Mouse (Mus musculus) liver, adult 2 months (tissue): ENCODE results near the gene Cdca7. TPM values are rescaled to one million over a fixed set of nuclear protein-coding genes. Genes with fewer than 3 reads are reported as not detected.
A peak's percentile ranks its signal among the peaks of the same experiment; 100 is the strongest.

Experiments
- DNase-seq: peaks from one replicate; pipeline ENCODE4 v3.0.0-alpha.2; 2011; ENCODE audit warnings: low read depth, low spot score; ENCODE audit errors: extremely low read depth
- H3K27ac ChIP-seq: fragments of 200-500 bp; replicated peaks from 2 replicates; pipeline ENCODE4 v1.5.1; 2012; ENCODE audit warnings: low read depth, mild to moderate bottlenecking, control low read depth, inconsistent platforms, low read length; ENCODE audit not compliant: insufficient read depth
- H3K27me3 ChIP-seq: fragments of 200-500 bp; 2 replicates; pipeline ENCODE4 v1.6.1; 2012; ENCODE audit warnings: mild to moderate bottlenecking, moderate library complexity, low read length, inconsistent platforms; ENCODE audit not compliant: control insufficient read depth, insufficient read depth
- H3K36me3 ChIP-seq: fragments of 200-500 bp; 2 replicates; pipeline ENCODE4 v1.6.1; 2012; ENCODE audit warnings: low read length, inconsistent platforms; ENCODE audit not compliant: control insufficient read depth, insufficient read depth
- H3K4me1 ChIP-seq: fragments of 200-500 bp; 2 replicates; pipeline ENCODE4 v1.6.1; 2011; ENCODE audit warnings: low read length; ENCODE audit not compliant: control insufficient read depth, insufficient read depth
- H3K4me3 ChIP-seq: fragments of 200-500 bp; 2 replicates; pipeline ENCODE4 v1.5.1; 2011; ENCODE audit warnings: low read depth, mild to moderate bottlenecking, control low read depth, low read length, moderate library complexity; ENCODE audit not compliant: insufficient read depth
- H3K79me2 ChIP-seq: fragments of 200-500 bp; 2 replicates; pipeline ENCODE4 v1.6.1; 2012; ENCODE audit warnings: inconsistent platforms, mild to moderate bottlenecking, low read length, moderate library complexity; ENCODE audit not compliant: control insufficient read depth, insufficient read depth
- H3K9ac ChIP-seq: fragments of 200-500 bp; 2 replicates; pipeline ENCODE4 v1.6.1; 2012; ENCODE audit warnings: low read depth, mild to moderate bottlenecking, control low read depth, inconsistent platforms, low read length
- CTCF ChIP-seq: fragments of 200-500 bp; IDR thresholded peaks from 2 replicates; pipeline ENCODE4 v1.5.1; 2011; ENCODE audit warnings: low read depth, low read length, control low read depth
- POLR2A ChIP-seq: fragments of 200-500 bp; IDR thresholded peaks from 2 replicates; pipeline ENCODE4 v1.6.1; 2011; ENCODE audit warnings: low read length, control low read depth; ENCODE audit not compliant: insufficient read depth; ENCODE audit errors: extremely low read depth
- WGBS: fragments of 180-500 bp; shearing (Covaris S2); methylation state at CpG from one replicate; pipeline ENCODE4 v1.1.7; 2018; 5-methylcytosine and 5-hydroxymethylcytosine counted together
- polyA plus RNA-seq: library from polyadenylated mRNA; depleted of rRNA; stranded (reverse); fragments of >200 nt; gene quantifications from 2 replicates; pipeline ENCODE4 v1.2.3, GENCODE M21; 2012
- total RNA-seq: library from RNA; depleted of rRNA; stranded (reverse); fragments of >200 nt; gene quantifications from 2 replicates; pipeline ENCODE4 v1.2.3, GENCODE M21; 2014

The Cdca7 gene
- total and polyA plus RNA-seq, 2 experiments, result 2.2 to 2.8 TPM

DNA sequence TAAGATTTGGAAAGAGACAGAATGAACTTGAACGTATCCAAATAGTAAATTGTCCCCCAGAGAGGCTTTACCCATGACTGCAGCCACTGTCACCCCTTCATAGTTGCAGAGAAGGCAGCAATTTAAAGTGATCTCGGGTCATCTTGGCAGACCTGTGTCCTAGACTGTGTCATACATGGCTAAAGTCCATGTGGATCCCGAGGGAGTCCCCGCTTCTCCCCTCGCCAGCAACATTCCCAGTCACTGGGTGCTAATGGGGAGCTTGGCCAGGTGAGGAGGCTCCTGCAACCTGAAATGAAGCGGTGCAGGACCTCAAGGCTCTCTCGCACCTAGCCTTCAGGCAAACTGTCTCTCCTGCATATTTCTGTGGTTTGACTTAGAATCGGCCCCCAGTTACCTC is 32.9 kb downstream of the Cdca7 start:
- 70% methylated on average over 8 of the region's 8 CpGs for WGBS
- no peaks in the 10 kb centered on the region for H3K79me2 ChIP-seq
- no peak overlapping the region for H3K27ac ChIP-seq
- TF ChIP-seq POLR2A (no peak), CTCF (no peak)
- no peak overlapping the region for H3K4me3 ChIP-seq
- H3K27me3 ChIP-seq, result no peaks in the 10 kb centered on the region
- no peaks in the 10 kb centered on the region for H3K36me3 ChIP-seq
- no peak overlapping the region for H3K9ac ChIP-seq
- DNase-seq, result no peak
- H3K4me1 ChIP-seq, result no peaks in the 10 kb centered on the region

DNA sequence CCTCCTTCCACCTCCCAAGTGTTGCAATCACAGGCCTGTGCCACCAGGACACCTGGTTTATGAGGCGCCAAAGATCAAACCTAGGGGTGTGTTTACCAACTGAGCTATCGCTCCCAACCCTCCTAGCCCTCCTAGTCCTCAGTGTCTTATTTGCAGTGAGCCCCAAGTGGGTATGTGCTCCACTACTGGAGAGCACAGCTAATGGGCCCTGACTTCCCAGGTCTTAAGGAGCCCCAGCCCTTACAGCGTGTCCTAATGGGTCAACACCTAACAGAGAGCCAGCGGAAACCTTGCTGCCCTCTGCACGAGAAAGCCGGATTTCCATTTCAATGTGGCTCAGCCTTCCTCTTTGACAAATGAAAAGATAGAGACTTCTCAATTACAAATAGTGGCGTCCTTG is 39.6 kb downstream of the Cdca7 start:
- no peak overlapping the region for H3K4me3 ChIP-seq
- no peak overlapping the region for H3K9ac ChIP-seq
- no peak for TF ChIP-seq CTCF
- no peak for TF ChIP-seq POLR2A
- no peaks in the 10 kb centered on the region for H3K27me3 ChIP-seq
- DNase-seq, result no peak
- no peak overlapping the region for H3K27ac ChIP-seq
- no peaks in the 10 kb centered on the region for H3K4me1 ChIP-seq
- WGBS, result 76% methylated on average over 7 of the region's 7 CpGs
- H3K79me2 ChIP-seq, result no peaks in the 10 kb centered on the region
- H3K36me3 ChIP-seq, result no peaks in the 10 kb centered on the region

DNA sequence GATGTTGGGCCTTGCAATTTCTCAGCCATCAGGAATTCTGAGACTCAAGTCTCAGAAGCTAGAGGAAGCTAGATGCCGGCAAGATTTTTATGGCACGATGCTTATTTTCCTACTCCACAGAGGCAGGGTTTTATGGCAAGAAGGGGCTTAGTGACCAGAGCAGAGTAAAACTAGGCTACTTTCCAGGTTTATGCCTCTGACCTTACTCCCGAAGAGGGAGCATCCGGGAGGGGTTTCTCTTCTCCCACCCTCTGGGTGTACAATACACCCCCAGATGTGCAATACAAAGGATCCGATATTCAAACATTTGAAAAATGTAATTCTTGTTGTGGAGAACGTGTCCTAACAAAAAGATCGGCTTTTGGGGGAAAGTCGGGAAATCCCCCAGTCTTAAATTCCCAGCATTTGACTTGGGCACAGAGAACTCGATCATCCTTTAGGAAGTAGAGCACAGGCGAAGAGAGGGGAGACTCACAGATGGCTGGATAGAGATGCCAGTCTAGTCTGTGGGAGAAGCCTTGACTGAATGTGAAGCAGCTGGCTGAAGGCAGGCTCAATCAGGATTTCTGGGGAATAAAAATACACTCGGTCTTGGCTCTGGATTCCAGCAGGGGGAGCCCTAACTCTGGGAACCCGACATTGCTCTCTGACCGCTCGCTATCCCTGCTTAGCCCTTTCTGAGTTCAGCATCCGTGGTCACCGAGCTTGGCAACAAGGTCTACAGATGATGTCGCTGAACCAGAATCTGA is 40.2 kb downstream of the Cdca7 start:
- H3K4me3 ChIP-seq, result no peak overlapping the region
- DNase-seq, result peak; percentile 41
- no peaks in the 10 kb centered on the region for H3K4me1 ChIP-seq
- H3K36me3 ChIP-seq, result no peaks in the 10 kb centered on the region
- H3K27me3 ChIP-seq, result no peaks in the 10 kb centered on the region
- no peak for TF ChIP-seq POLR2A
- TF ChIP-seq CTCF, result peak; percentile 84
- no peak overlapping the region for H3K27ac ChIP-seq
- H3K9ac ChIP-seq, result no peak overlapping the region
- H3K79me2 ChIP-seq, result no peaks in the 10 kb centered on the region
- WGBS, result 32% methylated on average over 17 of the region's 17 CpGs

DNA sequence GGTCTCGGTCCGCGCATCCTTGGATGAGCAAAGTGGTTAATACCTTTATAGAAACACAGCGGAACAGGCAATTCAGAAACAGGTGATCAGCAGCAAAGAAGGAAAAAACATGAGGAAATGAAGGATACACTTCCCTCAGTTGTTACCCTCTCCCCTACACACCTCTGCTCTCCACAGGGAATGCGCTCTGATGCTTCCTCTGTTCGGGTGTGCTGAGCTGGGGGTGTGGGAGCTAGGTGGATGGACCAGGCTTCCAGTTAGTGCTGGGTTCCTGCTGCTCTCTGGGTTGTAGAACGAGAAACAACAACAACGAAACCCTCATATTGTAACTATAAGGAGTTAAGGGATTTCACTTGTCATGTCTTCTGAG is 40.7 kb downstream of the Cdca7 start:
- no peaks in the 10 kb centered on the region for H3K4me1 ChIP-seq
- no peak overlapping the region for H3K27ac ChIP-seq
- H3K79me2 ChIP-seq, result no peaks in the 10 kb centered on the region
- no peak overlapping the region for H3K4me3 ChIP-seq
- TF ChIP-seq CTCF (no peak), POLR2A (no peak)
- WGBS, result 34% methylated on average over 8 of the region's 8 CpGs
- DNase-seq, result no peak
- H3K27me3 ChIP-seq, result no peaks in the 10 kb centered on the region
- no peaks in the 10 kb centered on the region for H3K36me3 ChIP-seq
- no peak overlapping the region for H3K9ac ChIP-seq

DNA sequence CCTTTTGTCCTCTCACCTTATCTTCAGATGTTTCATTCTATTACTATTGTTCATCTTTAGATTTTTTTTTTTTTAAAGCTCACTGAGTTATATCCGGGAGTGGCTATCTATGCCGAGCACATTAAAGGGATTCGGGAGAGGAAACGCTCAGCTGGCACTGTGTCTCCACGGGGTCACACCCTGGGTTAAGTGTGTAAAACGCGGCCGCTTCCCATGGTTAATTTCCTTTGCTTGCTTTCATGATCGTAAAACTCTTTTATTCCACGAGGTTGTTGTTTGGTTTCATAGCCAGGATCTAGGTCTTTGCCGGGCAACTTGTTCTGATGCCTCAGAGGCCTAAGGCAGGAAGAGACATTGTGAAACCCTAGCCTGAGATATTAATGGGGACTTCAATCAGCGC is 48.1 kb downstream of the Cdca7 start:
- TF ChIP-seq POLR2A, result no peak
- no peak for TF ChIP-seq CTCF
- Histone ChIP-seq H3K4me3 (no peak overlapping the region), H3K27ac (no peak overlapping the region), H3K27me3 (no peaks in the 10 kb centered on the region), H3K4me1 (no peaks in the 10 kb centered on the region), H3K9ac (no peak overlapping the region), H3K36me3 (no peaks in the 10 kb centered on the region), H3K79me2 (no peaks in the 10 kb centered on the region)
- WGBS, result 69% methylated on average over 12 of the region's 12 CpGs
- DNase-seq, result no peak

DNA sequence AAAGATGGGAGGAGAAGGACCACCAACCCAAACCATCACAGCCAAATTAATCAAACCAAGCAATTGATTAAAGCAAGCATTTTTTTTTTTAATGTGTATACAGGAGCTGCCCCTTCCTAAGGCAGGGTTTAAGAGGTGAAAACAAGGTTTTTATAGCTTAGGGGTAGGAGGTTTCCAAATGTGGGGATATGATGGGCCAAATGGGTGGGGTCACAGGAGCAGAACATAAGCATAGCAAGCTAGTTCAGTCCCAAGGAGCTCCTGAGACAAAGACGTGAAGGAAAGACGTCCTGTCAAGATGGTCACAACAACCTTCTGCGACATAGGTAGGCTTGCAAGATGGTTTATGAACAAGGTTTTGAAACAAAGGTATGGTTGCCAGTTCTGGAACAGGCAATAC is 49.6 kb downstream of the Cdca7 start:
- Histone ChIP-seq H3K36me3 (no peaks in the 10 kb centered on the region), H3K27ac (no peak overlapping the region), H3K4me3 (no peak overlapping the region), H3K4me1 (no peaks in the 10 kb centered on the region), H3K9ac (no peak overlapping the region), H3K79me2 (no peaks in the 10 kb centered on the region), H3K27me3 (peaks cover 4% of the 10 kb centered on the region; the same call in 1 of the 2 replicates)
- TF ChIP-seq POLR2A, result no peak
- no peak for TF ChIP-seq CTCF
- no peak for DNase-seq
- 92% methylated on average over 3 of the region's 3 CpGs for WGBS
